Mouse (Mus musculus): ENCODE measurements at regions not wholly inside any gene's neighbourhood (a gene's known extent, or its start where the extent isn't known, plus 50 kb on each side); places are given as distances from the start of the nearest gene placed in this dataset.

DNA sequence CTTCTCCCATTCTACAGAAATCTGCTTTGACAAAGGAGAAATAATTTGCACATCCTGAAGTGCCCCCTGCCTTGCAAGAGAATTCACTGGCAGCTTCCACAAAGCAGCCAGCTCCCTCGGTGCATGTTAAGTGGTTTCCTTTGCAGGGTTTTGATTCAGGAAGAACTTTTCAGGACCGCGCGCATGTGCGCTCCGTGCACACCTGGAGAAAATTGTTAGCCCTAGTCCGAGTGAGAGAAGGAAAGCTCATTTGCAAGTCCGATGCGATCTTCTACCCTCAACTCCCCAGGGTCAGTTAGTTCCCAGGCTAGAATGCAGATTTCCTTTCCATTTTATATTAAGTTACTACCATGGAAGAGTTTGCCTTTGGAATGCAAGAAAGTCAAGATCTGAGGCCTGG is 145.8 kb upstream of the Fstl4 start:
- ATAC-seq (replicated peaks; ENCODE audit: low read depth, poor library complexity, severe bottlenecking), result no peak

DNA sequence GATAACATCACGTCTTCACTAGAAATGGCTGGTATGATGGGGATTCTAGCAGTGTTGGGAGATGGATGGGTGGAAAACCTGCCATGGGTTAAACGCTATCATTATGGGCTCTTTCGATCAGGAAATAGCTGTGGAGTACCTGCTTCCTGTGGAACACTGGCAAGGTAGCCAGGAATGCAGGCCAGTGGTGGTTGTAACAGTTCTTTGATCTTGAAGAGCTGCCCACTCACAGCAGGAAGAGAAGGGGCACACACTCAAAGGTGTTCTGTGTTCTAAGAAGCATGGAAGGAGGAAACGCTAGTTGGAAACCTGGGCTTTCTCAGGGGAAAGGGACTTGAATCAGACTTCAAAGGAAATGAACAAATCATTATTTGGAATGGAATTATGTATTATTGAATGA is 141.6 kb upstream of the Fstl4 start:
- no peak for ATAC-seq (replicated peaks; ENCODE audit: low read depth, poor library complexity, severe bottlenecking)

DNA sequence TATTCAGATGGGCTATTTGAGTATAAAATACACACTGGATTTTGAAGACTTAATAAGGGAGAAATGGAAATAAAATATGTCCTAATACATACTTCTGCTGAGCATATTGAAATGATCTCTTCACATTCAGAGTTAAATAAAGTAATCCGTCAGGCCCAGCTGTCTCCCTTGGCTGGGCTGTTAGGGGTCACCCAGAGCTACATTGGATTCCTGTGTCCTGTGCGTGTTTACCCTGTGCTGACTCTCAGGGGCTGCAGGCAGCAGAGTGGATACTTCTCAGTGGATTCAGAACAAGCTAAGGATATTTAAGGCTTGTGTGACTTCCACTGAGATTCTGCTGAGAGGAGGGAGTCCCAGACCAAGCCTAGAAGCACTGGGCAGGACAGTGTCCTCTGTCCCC is 135.6 kb upstream of the Fstl4 start:
- no peak for ATAC-seq (replicated peaks; ENCODE audit: low read depth, poor library complexity, severe bottlenecking)

DNA sequence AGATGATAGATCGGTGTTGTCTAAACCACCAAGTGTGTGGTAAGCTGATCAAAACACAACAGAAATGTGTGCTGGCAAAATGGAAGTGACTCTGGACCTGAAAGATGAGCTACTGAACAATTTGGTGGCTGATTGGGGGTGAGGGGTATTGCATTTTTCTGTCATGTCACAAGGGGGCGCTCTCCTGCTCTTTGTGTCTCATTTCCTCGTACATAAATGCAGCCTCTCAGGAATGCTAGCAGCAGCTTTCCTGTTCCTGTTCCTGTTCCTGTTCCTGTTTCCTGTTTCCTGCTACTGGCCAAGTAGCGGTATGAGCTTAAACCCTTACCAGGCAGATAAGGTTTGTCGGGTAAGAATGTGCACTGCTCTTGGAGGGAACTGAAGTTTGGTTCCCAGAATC is 134.7 kb upstream of the Fstl4 start:
- ATAC-seq (replicated peaks; ENCODE audit: low read depth, poor library complexity, severe bottlenecking), result 0 out of 2 replicates have a peak, but pooled peaks have one; percentile 47

DNA sequence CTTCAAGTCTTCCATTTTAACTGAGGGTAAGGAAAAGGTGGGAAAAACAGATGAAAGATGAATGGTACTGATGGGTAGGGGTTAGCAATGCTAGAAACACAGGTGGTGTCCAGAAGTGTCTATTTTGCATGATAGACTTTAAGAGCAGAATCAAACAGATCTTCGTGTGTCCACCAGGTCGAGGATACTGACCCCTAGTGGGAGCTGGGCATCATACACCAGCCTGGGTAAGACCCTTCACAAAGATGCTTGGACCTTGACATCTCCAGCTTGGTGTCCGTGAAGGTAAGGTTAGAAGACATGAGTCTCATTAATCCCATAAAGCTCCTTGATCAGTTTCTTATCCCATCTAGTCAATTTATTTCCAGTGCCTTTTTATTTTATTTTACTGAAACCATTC is 132.9 kb upstream of the Fstl4 start:
- ATAC-seq (replicated peaks; ENCODE audit: low read depth, poor library complexity, severe bottlenecking), result no peak

DNA sequence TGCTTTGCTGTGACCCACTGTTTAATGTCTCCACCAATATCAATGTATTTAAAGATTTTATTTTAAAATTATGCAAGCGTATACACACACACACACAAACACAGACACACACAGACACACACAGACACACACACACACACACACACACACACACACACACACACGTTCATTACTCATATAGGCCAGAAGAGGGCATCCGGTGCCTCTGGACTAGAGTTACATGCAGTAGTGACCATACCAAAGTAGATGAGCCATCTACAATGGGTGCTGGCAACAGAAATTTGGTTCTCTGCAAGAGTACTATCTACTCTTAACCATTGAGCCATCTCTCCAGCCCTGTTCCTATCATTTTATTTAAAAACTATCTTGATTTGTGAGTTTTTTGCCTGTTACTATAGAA is 130.2 kb upstream of the Fstl4 start:
- ATAC-seq (replicated peaks; ENCODE audit: low read depth, poor library complexity, severe bottlenecking), result no peak

DNA sequence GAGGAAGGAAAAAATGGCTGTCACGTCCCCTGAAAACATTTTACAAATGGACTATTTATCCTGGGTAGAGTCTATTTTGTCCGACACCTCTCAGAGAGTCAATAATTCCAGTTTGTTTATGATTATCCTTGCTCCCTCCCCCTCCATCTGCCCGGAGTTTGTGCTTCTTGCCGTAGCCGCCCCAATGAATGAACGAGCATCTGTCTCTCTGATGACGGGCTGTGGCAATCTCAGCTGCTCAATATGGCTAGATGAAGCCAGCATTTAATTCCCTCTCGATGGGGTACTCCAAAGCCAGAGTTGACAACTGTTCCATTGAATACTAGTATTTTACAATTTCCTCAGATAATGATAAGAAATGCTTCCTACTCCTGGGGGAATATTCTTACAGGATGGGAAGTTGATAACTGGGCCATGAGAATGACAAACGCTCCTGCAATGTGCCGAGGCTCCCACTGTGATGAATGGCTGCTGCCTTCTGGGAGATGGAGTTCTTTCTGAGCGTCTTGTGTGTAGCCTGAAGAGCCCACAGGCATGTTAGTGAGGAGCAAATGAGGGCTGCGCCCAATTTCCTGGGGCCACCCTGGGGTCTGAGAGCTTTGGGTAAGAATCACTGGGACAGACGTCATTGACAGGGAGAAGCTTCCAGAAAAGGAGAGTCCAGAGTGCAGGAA is 128.6 kb upstream of the Fstl4 start:
- ATAC-seq (replicated peaks; ENCODE audit: low read depth, poor library complexity, severe bottlenecking), result no peak

DNA sequence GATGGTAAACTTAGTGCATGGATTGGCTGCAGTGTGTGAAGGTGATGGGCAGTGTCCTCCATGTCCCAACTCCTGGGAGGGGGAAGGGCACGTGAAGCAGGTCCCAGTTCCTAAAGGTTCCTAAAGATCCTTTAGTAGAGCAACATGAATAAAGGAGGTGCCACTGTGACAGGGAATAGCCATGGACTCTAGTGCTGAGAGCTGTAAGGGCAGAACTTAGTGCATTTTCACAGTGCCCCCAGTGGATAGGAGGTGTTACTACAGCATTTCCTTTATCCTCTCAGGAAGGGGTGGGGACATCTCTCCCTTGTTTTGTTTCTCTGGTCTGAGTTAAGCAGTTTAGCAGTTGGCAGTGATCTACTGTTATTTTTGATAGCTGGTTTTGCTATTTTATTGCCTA is 125.5 kb upstream of the Fstl4 start:
- ATAC-seq (replicated peaks; ENCODE audit: low read depth, poor library complexity, severe bottlenecking), result no peak

DNA sequence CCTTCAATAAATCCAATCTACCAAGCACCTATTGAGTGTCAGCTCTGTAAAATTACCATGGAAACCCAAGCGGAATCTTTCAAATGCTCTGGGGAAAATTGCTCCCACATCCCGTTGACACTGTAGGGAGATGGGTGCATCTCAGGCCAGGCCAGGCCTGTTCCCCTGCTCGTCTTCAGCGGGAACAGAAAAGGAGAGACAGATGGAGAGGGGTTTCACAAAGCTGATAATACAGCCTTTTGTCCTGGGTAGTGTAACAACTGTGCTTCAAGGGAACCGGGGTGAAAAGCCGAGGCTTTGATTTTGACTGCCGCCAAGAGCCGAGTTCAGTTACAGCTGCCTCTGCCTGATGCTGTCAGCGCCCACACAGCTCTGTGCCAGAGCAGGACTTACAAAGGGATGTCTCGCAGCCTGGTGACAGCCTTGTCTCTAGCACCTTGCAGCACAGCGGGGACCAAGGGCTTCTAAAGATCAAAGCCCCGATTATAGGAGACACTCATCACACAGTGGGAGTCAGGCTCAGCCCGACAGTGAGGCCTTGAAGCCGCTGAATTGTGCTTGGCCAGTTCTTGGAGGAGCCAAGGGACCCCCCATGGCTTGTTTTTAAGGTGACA is 122.6 kb upstream of the Fstl4 start:
- no peak for ATAC-seq (replicated peaks; ENCODE audit: low read depth, poor library complexity, severe bottlenecking)

DNA sequence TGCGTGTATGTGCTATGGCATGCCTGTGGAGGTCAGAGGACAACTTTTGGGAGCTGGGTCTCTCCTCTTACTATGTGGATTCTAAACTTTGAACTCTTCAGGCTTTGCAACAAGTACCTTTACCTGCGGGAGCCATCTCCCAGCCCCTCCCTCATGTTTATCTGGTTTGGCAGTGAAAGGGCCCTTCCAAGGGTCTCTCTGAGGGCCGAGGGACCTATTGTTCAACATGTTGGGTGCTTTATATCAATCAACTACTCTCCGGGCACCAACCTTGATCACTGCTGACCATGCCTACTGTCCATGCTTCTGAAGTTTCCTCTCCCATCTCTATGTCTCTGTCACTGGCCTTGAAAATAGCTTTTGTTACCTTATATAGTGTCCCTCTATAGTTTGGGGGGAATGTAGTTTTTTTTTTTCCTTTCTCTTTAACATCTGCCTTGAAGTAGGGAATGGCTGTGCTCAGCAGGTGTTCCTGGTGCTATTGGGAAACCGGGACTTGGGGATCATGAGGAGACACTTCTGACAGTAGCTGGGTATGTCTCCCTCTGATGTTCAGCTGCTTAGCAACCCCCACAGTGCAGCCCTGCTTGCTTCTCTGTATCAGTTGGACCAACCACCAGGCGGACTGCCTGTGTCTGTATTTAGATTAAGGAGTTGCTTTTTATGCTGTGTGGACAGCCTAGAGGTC is 120.2 kb upstream of the Fstl4 start:
- ATAC-seq (replicated peaks; ENCODE audit: low read depth, poor library complexity, severe bottlenecking), result no peak

DNA sequence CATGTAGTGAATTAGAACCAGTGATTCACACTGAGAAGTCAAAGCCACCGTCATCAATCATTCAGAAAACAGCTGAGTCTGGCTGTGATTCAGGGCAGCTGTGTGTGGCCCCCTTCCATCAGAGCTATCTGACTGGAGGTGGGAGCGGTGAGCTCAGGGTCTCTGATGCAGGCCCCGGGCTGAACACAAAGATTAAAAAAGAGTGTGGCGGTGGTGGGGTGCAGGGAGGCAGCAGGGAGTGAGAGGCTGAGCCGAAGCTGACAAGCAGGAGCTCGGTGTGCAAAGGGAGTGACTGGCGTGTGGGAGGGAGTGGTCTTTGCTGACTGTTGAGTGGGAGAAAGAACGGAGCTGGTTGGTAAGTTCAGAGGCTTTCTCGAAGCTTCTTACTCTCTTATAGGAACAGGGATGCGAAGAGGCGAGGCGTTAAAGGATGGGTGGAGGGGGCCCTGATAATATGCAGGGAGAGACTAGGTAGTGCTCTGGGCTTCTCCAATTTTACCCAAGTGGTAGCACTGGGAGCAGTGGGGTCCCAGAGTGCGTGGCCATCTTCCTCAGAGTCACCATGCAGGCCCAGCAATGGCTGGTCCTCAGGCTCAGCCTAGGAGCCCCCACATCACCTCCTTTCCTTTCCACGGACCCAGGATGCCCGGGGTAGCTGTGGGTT is 116.1 kb upstream of the Fstl4 start:
- ATAC-seq (replicated peaks; ENCODE audit: low read depth, poor library complexity, severe bottlenecking), result no peak

DNA sequence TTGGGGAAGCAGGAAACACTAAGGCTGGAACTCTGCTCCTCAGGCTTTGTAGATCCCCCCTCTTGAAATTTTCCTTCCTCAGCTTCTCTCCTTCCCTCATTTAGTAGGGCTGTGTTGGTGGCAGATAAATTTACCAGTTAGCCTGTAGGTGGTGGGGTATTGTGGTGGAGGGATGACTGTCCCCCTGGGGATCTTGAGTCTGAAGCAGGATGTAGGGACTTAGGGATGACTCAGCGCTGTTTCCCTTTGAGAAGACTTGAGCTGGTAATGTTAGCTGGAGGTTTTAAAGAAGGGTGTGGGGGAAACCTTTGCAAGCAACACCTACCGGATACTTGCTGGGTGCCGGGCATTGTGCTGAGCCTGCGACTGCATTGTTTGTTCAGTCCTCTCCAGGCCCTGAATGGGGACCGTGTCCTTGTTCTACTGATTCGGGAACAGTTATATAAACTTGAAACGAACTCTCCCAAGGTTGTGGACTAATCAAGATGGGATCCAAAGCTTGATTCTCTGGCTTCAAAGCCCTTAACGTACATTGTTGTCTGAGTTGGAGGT is 115.5 kb upstream of the Fstl4 start:
- no peak for ATAC-seq (replicated peaks; ENCODE audit: low read depth, poor library complexity, severe bottlenecking)

DNA sequence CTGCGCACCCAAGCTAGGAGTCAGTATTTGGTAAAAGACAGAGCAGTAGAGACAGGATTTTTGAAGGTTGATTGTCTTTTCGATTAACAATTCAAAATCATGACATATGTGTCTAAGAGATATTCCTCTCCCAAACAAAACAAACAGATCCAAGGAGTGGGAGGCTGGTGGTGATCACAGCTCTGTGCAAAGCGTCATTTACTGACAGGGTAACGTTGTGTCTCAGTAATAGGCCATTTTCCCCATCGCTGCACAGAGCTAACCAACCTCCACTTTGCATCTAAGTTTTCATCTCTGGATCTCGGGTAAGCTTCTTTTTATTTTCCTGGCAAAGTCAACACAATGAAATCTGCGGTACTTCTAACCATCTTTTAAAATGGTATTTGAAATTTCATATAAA is 109.8 kb upstream of the Fstl4 start:
- no peak for ATAC-seq (replicated peaks; ENCODE audit: low read depth, poor library complexity, severe bottlenecking)

DNA sequence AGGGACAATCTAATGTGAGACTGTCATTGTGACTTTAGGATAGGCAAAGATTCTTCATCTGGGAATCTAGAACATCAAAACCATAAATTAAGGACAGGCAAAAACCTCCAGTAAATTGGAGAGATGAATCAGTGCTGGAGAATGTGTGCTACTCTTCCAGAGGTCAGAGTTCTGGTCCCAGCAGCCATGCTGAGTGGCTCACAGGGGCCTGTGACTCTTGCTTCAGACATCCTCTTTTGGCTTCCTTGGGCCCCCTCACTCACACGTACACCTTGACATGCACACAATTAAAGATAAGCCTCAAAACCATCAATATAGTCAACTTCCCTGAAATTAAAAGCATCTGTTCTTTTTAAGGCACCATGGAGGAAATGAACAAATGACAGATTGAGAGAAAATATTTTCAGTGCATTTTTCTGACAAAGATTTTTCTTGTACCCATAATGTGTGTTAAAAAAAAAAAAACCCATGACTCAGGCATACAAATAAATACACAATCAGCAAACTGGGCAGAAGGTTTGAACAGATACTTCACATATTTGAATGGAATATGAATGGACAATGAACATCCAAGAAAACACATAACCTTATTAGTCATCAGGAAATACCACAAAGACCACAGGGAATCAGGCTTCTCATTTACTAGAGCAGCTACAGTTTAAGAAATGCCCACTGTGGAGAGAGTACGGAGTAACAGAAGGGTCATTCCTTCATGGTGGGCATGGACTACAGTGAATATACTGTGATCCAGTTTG is 108.5 kb upstream of the Fstl4 start:
- ATAC-seq (replicated peaks; ENCODE audit: low read depth, poor library complexity, severe bottlenecking), result no peak

DNA sequence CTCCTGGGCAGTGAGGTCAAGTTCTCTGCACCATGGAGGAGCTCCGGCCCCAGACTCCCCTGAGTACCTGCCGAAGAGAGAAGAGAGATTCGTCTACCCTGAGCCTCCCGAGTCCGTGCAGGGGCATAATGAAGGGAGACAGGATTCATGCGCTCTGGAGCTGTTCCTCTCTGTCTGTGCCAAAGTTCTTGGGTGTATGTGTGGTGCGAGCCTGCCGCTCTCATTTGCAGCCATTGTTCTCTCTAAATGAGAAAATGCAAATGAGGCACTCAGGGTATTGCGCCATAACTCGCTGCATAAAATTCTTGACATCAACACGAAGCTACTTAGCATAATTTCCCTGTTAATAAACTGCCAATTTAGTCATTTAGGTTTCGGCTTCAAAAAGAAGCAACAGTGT is 103.2 kb upstream of the Fstl4 start:
- no peak for ATAC-seq (replicated peaks; ENCODE audit: low read depth, poor library complexity, severe bottlenecking)

DNA sequence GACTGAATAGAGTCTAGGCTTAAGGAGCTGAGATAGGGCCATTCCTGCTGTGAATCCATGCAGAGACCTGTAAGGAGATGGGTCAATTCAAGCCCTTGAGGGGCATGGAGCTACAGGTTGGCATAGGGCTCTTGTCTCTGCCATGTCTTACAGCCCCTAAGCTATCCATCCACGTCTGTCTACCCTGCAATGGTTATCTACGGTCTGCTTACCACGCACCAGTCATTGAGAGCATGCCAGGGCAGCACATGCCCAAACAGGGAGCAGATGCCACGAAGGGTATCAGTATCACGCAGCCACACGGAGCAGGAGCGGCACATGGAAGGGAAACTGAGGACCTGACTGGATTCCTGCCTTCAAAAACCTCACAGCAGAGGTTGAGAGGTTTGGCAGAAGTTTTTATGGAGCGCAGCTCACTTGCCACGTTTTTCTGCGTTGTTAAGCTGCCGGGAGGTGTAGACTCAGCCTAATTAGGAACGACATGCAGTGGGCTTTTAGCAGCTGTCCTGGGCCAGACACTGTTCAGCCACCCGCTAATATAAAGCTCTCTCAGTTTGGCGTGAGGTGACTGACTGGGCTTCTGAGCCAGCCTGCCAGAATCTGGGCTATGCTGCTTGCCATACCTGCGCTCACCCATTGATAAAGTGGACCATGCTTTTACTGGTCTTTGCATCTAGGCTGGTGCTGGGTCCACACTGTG is 102.4 kb upstream of the Fstl4 start:
- no peak for ATAC-seq (replicated peaks; ENCODE audit: low read depth, poor library complexity, severe bottlenecking)

DNA sequence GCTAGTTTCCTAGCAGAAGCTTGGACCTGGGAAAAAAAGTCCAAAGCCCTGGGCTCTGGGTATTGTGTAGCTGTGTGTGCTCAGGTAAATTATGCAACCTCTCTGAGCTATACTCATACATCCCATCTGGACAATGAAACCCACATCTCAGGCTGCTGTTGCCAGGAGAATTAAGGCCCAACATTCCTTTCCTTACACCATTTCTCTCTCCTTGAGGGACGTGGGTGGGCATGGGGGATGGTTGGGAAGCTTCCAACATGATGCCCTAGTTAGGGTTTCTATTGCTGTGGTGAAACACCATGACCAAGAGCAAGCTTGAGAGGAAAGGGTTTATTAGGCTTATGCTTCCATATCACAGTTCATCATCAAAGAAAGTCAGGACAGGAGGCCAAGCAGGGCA is 99.1 kb upstream of the Fstl4 start:
- ATAC-seq (replicated peaks; ENCODE audit: low read depth, poor library complexity, severe bottlenecking), result no peak

DNA sequence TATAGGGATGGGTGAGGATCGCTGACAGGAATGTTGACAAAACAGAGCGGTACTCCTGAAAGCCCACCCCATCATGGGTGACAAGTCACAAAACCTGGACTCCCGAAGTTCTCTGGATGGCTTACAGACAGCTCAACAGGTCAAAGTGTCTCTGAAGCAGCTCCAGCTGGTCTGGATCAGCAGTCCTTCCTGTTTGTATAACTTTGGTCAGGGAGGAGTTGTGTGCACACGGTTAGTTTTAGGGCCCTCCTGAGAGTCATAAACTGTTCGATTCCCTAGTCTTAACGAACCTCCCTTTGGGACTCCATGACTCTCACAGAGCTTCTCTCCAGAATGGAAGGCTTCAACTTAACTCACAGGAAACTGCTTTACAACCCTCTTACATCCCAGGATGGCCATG is 89.4 kb upstream of the Fstl4 start:
- ATAC-seq (replicated peaks; ENCODE audit: low read depth, poor library complexity, severe bottlenecking), result no peak

DNA sequence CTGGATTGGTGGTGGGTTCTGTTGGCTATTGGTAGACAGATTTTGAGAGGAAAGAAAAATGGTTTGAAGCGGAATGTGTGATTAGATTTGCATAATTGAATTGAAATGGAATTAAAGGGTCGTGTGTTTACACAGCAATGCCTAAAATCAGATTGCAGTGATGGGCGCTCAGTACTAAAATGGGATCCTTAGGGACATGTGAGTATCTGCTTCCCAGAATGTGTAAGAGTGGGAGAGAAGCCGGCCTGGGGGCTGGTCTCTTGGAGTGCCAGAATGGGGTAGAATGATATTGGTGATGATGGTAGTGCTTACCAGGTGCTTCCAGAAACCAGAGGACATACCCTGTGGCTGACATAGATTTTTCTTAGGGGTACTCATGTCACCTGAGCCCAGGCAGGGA is 86.2 kb upstream of the Fstl4 start:
- ATAC-seq (replicated peaks; ENCODE audit: low read depth, poor library complexity, severe bottlenecking), result no peak

DNA sequence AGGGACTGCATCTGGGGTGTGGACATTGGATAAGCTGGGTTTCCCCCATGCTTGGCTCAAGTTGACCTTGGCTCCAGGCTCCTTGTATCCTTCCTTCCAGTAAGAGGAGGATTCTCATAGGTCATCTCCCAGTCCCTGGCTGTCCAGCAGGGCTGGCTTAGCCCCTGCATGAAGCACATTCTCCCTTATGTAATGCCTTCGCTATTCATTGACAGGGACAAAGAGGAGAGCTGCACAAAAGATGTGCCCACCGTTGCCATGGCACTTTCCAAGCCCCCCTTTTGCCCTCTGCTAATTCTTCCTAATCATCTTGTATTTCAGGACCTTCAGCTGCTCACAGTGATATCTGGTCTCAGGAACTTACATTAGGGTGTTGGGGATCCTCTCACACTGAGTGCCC is 79.0 kb upstream of the Fstl4 start:
- ATAC-seq (replicated peaks; ENCODE audit: low read depth, poor library complexity, severe bottlenecking), result no peak

Measured in common myeloid progenitor, adult 5-6 weeks (primary cell).